Mouse (Mus musculus) bone marrow macrophage, adult 2 months (primary cell): ENCODE measurements around the gene Alpl. TPM values are rescaled to one million over a fixed set of nuclear protein-coding genes. Genes with fewer than 3 reads are reported as not detected.

Experiments
- H3K27ac ChIP-seq: 2 replicates; pipeline ENCODE4 v1.5.1; 2012; ENCODE audit warnings: low read depth, low read length; ENCODE audit not compliant: insufficient read depth
- H3K4me1 ChIP-seq: 2 replicates; pipeline ENCODE4 v1.6.1; 2012; ENCODE audit warnings: low read length; ENCODE audit not compliant: control insufficient read depth, insufficient read depth
- H3K4me3 ChIP-seq: 2 replicates; pipeline ENCODE4 v1.5.1; 2012; ENCODE audit warnings: mild to moderate bottlenecking, low read length, moderate library complexity; ENCODE audit not compliant: insufficient read depth
- CTCF ChIP-seq: IDR thresholded peaks from 2 replicates; pipeline ENCODE4 v1.5.1; 2012; ENCODE audit warnings: low read depth, mild to moderate bottlenecking, low read length, moderate library complexity
- POLR2A ChIP-seq: IDR thresholded peaks from 2 replicates; pipeline ENCODE4 v1.6.1; 2012; ENCODE audit warnings: mild to moderate bottlenecking, low read depth, low read length, borderline replicate concordance
- polyA plus RNA-seq: library from polyadenylated mRNA; stranded (reverse); fragments of >200 nt; gene quantifications from 2 replicates; pipeline ENCODE4 v1.2.4, GENCODE M21; 2012; ENCODE audit not compliant: missing spikeins, insufficient read depth, insufficient read length

Alpl gene
- polyA plus RNA-seq, 1 experiment, result 0.21 TPM

- Histone ChIP-seq H3K4me1 (no peaks in the 10 kb centered on the region), H3K4me3 (no peak overlapping the region), H3K27ac (no peak overlapping the region)
- no peak for TF ChIP-seq POLR2A
- TF ChIP-seq CTCF, result no peak
Observed at GRCm38 (mm10) chr4:137705379-137705778, 90.8 kb downstream of the Alpl start.

- H3K27ac ChIP-seq, result no peak overlapping the region
- H3K4me3 ChIP-seq, result no peak overlapping the region
- no peak for TF ChIP-seq CTCF
- no peak for TF ChIP-seq POLR2A
- H3K4me1 ChIP-seq, result no peaks in the 10 kb centered on the region
Observed at GRCm38 (mm10) chr4:137704561-137704960, 91.6 kb downstream of the Alpl start.

- H3K4me1 ChIP-seq, result no peaks in the 10 kb centered on the region
- TF ChIP-seq CTCF (no peak), POLR2A (no peak)
- H3K27ac ChIP-seq, result no peak overlapping the region
- H3K4me3 ChIP-seq, result no peak overlapping the region
Observed at GRCm38 (mm10) chr4:137703077-137703476, 93.1 kb downstream of the Alpl start.

GRCm38 (mm10) chr4:137700960-137701359, 95.2 kb downstream of the Alpl start:
- Histone ChIP-seq H3K4me3 (no peak overlapping the region), H3K27ac (no peak overlapping the region), H3K4me1 (no peaks in the 10 kb centered on the region)
- TF ChIP-seq CTCF (no peak), POLR2A (no peak)

- TF ChIP-seq CTCF (no peak), POLR2A (no peak)
- Histone ChIP-seq H3K27ac (no peak overlapping the region), H3K4me3 (no peak overlapping the region), H3K4me1 (no peaks in the 10 kb centered on the region)
Observed at GRCm38 (mm10) chr4:137699264-137700211, 96.6 kb downstream of the Alpl start.

GRCm38 (mm10) chr4:137698076-137698985, 97.9 kb downstream of the Alpl start:
- H3K27ac ChIP-seq, result no peak overlapping the region
- no peak for TF ChIP-seq CTCF
- TF ChIP-seq POLR2A, result no peak
- no peaks in the 10 kb centered on the region for H3K4me1 ChIP-seq
- no peak overlapping the region for H3K4me3 ChIP-seq

GRCm38 (mm10) chr4:137697156-137697885, 98.9 kb downstream of the Alpl start:
- no peak overlapping the region for H3K4me3 ChIP-seq
- H3K4me1 ChIP-seq, result no peaks in the 10 kb centered on the region
- H3K27ac ChIP-seq, result no peak overlapping the region
- TF ChIP-seq POLR2A (no peak), CTCF (no peak)

GRCm38 (mm10) chr4:137695900-137696299, 100.3 kb downstream of the Alpl start:
- H3K4me3 ChIP-seq, result no peak overlapping the region
- H3K27ac ChIP-seq, result no peak overlapping the region
- TF ChIP-seq CTCF (no peak), POLR2A (no peak)
- no peaks in the 10 kb centered on the region for H3K4me1 ChIP-seq

- Histone ChIP-seq H3K27ac (no peak overlapping the region), H3K4me1 (no peaks in the 10 kb centered on the region), H3K4me3 (no peak overlapping the region)
- TF ChIP-seq POLR2A (no peak), CTCF (no peak)
Observed at GRCm38 (mm10) chr4:137695300-137695699, 100.9 kb downstream of the Alpl start.
